Mouse (Mus musculus): Measurements from ENCODE around the gene Adat3. TPM values are rescaled to one million over a fixed set of nuclear protein-coding genes. Genes with fewer than 3 reads are reported as not detected.

Gene Adat3
- polyA plus RNA-seq, 1 experiment from 2014 or later, result 5.4 TPM

GRCm38 (mm10) chr10:80620365-80620764 is 17.7 kb downstream of the Adat3 start:
- no peak for ATAC-seq (ENCODE audit: low FRiP score, low read depth)
- Histone ChIP-seq H3K27me3 (replicated peaks) (no peaks in the 10 kb centered on the region), H3K4me1 (peaks cover 29% of the 10 kb centered on the region), H3K9me3 (no peaks in the 10 kb centered on the region), H3K4me3 (no peak overlapping the region), H3K9ac (no peak overlapping the region), H3K27ac (no peak overlapping the region), H3K4me2 (replicated peaks) (no peak overlapping the region), H3K36me3 (peaks cover 6% of the 10 kb centered on the region; the same call in 1 of the 2 replicates)
- WGBS, result 86% methylated on average over 9 of the region's 9 CpGs

- Histone ChIP-seq H3K4me2 (replicated peaks) (peak overlapping the region; percentile 98), H3K4me3 (peak overlapping the region; percentile 89), H3K9me3 (no peaks in the 10 kb centered on the region), H3K27ac (0 out of 2 replicates have a peak overlapping the region, but pooled peaks have one; percentile 89), H3K9ac (peak overlapping the region; percentile 36), H3K27me3 (replicated peaks) (no peaks in the 10 kb centered on the region), H3K4me1 (peaks cover 29% of the 10 kb centered on the region), H3K36me3 (no peaks in the 10 kb centered on the region; the same call in 1 of the 2 replicates)
- ATAC-seq (ENCODE audit: low FRiP score, low read depth), result no peak
- WGBS, result 58% methylated on average over 16 of the region's 16 CpGs
These were observed 18.4 kb downstream of the Adat3 start for GRCm38 (mm10) chr10:80620796-80621689.

GRCm38 (mm10) chr10:80621690-80621939 is 18.9 kb downstream of the Adat3 start:
- Histone ChIP-seq H3K36me3 (no peaks in the 10 kb centered on the region), H3K9ac (peak overlapping the region; percentile 36), H3K4me1 (peaks cover 29% of the 10 kb centered on the region), H3K27me3 (replicated peaks) (no peaks in the 10 kb centered on the region), H3K4me3 (peak overlapping the region; percentile 89), H3K9me3 (no peaks in the 10 kb centered on the region), H3K27ac (0 out of 2 replicates have a peak overlapping the region, but pooled peaks have one; percentile 89), H3K4me2 (replicated peaks) (peak overlapping the region; percentile 98)
- WGBS, result 2% methylated on average over 9 of the region's 9 CpGs
- no peak for ATAC-seq (ENCODE audit: low FRiP score, low read depth)

- Histone ChIP-seq H3K36me3 (no peaks in the 10 kb centered on the region), H3K27me3 (replicated peaks) (no peaks in the 10 kb centered on the region), H3K9me3 (no peaks in the 10 kb centered on the region), H3K9ac (peak overlapping the region; percentile 92), H3K27ac (peak overlapping the region; percentile 89), H3K4me3 (peak overlapping the region; percentile 89), H3K4me1 (peaks cover 29% of the 10 kb centered on the region), H3K4me2 (replicated peaks) (peak overlapping the region; percentile 98)
- under 1% methylated on average over 64 of the region's 64 CpGs for WGBS
- peak; percentile 96 for ATAC-seq (ENCODE audit: low FRiP score, low read depth)
These were observed 19.4 kb downstream of the Adat3 start for GRCm38 (mm10) chr10:80621940-80622660.

DNA sequence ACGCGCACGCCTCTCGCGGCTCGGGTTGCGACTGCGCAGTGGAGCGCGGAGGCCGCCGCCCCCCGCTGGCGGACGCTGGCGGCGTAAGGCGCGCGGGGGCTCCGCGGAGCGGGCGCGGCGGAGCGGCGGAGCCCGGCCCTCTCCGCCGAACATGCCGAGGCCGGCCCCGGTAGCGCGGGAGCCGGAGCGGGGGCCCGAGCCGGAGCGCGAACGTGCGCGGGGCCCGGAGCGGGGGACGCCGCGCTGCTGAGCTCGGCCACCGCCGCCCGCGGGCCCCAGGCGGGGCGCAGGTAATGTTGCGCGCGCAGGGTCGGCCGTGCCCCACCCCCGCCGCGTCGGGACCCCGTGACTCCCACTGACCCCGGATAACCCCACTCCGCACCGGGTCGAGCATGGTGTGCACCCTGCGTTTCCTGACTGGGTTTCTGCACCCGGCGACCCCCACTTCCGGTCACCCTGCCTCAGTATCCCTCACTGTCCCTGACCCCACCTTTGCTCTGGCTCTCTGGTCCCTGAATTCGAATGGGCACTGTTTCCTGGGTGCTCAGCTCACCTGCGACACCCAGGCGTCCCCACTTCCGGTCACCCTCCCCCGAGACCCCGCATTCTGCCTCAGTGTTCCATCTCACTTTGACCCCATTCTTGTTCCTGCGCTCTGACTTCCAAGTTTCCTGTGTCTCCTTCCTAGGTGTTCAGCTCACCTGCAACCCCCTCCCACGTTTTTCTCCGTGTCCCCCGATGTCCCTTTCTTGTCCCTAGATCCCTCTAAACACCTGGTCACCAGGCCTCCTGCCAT is 20.2 kb downstream of the Adat3 start, which contains the start of gene Csnk1g2:
Gene Csnk1g2, plus strand, starts transcription at position 178 of the 796 bp plus-strand sequence.
- Histone ChIP-seq H3K4me2 (replicated peaks) (peak within 1 kb of the TSS; percentile 98), H3K4me1 (peaks cover 36% of the 10 kb centered on the region), H3K4me3 (peak within 1 kb of the TSS; percentile 89), H3K36me3 (no peaks in the 10 kb centered on the region; the same call in 1 of the 2 replicates), H3K9ac (peak within 1 kb of the TSS; percentile 92), H3K27ac (peak within 1 kb of the TSS; percentile 89), H3K27me3 (replicated peaks) (no peaks in the 10 kb centered on the region), H3K9me3 (no peaks in the 10 kb centered on the region)
- peak; percentile 88 for ATAC-seq (ENCODE audit: low FRiP score, low read depth)
- WGBS, result under 1% methylated on average over 83 of the region's 85 CpGs

DNA sequence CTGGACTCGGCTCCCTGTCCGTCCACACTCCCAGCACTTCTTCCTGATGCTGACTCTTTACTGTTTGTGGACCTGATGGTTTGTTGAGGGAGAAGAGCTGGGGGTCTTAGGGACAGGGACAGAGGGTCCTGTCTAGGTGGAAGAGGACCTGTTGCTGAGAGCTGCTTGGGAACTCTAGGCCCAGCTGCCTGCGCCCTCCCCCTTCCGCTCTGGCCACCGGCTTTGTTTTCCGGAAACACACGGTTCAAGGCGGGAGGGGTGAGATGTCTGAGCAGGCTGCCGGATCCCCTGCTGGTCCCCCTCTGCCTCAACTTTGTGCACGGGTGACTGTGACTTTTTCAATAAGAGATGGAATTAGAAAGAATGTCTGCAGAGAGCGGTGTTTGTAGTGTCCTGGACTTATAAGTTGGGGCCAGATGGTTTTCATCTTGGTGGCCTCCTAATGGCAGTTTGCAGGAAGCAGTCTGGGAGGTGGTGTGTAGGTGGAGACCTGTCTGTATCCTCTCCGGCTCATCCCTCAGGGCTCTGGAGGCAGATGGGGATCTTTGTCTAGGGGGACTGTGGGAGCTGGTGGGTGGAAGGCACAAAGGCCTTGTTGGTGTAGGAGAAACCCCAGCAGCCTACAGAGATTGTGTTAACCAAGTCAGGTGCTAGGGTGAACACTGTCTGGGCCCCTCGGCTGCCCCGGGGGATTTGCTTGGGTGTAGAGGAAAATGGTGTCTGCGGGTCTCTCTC is 20.9 kb downstream of the Adat3 start:
- Histone ChIP-seq H3K9me3 (no peaks in the 10 kb centered on the region), H3K27ac (peak overlapping the region; percentile 70), H3K36me3 (no peaks in the 10 kb centered on the region; the same call in 1 of the 2 replicates), H3K9ac (peak overlapping the region; percentile 92), H3K27me3 (replicated peaks) (no peaks in the 10 kb centered on the region), H3K4me1 (peaks cover 38% of the 10 kb centered on the region), H3K4me3 (peak overlapping the region; percentile 89), H3K4me2 (replicated peaks) (peak overlapping the region; percentile 98)
- 18% methylated on average over 15 of the region's 15 CpGs for WGBS
- no peak for ATAC-seq (ENCODE audit: low FRiP score, low read depth)

- no peak for ATAC-seq (ENCODE audit: low FRiP score, low read depth)
- H3K9me3 ChIP-seq, result no peaks in the 10 kb centered on the region
- H3K4me2 ChIP-seq (replicated peaks), result no peak overlapping the region
- H3K27me3 ChIP-seq (replicated peaks), result no peaks in the 10 kb centered on the region
- H3K36me3 ChIP-seq, result no peaks in the 10 kb centered on the region; the same call in 1 of the 2 replicates
- H3K4me1 ChIP-seq, result peaks cover 42% of the 10 kb centered on the region
- WGBS, result 95% methylated on average over 4 of the region's 4 CpGs
- no peak overlapping the region for H3K27ac ChIP-seq
- no peak overlapping the region for H3K9ac ChIP-seq
- no peak overlapping the region for H3K4me3 ChIP-seq
These were observed 23.1 kb downstream of the Adat3 start for GRCm38 (mm10) chr10:80625764-80626163.

DNA sequence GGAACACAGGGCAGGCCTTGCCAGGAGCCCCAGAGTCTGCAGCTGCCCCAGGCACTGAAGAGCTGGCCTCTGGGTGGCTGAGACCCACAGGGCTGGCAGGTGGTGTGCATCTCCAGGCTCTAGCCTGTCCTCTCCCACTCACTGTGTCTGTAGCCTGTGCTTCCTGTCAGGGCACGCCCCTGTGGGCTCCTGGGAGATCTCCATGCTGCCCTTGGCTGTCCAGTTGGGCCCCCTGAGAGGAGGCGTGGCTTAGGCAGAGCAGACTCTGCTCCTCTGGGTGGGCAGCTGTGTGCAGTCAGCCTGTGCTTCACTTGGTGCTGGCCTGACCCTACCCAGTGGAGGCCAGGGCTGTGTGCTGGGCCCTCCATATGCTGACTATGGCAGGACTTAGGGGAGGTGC is 25.0 kb downstream of the Adat3 start:
- Histone ChIP-seq H3K9ac (no peak overlapping the region), H3K4me3 (no peak overlapping the region), H3K4me1 (peaks cover 34% of the 10 kb centered on the region), H3K4me2 (replicated peaks) (no peak overlapping the region), H3K36me3 (no peaks in the 10 kb centered on the region; the same call in 1 of the 2 replicates), H3K27me3 (replicated peaks) (no peaks in the 10 kb centered on the region), H3K9me3 (no peaks in the 10 kb centered on the region), H3K27ac (no peak overlapping the region)
- 51% methylated on average over 2 of the region's 2 CpGs for WGBS
- ATAC-seq (ENCODE audit: low FRiP score, low read depth), result no peak

DNA sequence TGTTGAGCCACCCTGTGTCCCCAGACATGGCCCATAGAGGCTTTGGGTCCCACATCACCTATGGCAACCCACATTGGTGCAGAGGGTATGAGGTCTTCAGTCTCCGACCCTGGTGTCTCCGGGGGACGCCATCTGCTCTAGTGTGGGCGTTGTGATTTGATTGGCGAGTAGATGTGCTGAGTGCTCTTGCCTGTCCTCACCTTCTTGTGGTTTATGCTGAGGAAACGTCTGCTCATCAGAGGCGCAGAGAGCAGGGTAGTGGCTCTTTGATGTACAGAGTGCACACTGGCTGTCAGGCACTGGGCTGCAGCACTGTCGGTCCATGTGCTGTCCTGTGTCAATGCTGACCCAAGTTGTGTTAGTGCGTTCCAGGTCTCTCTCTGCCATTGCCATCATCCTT is 26.2 kb downstream of the Adat3 start:
- no peak overlapping the region for H3K4me2 ChIP-seq (replicated peaks)
- no peak overlapping the region for H3K9ac ChIP-seq
- peaks cover 1% of the 10 kb centered on the region for H3K36me3 ChIP-seq
- no peak overlapping the region for H3K27ac ChIP-seq
- H3K27me3 ChIP-seq (replicated peaks), result no peaks in the 10 kb centered on the region
- peaks cover 24% of the 10 kb centered on the region for H3K4me1 ChIP-seq
- WGBS, result 85% methylated on average over 9 of the region's 9 CpGs
- H3K9me3 ChIP-seq, result no peaks in the 10 kb centered on the region
- no peak overlapping the region for H3K4me3 ChIP-seq
- ATAC-seq (ENCODE audit: low FRiP score, low read depth), result no peak

- ATAC-seq (ENCODE audit: low FRiP score, low read depth), result no peak
- H3K4me2 ChIP-seq (replicated peaks), result no peak overlapping the region
- no peak overlapping the region for H3K4me3 ChIP-seq
- H3K27ac ChIP-seq, result no peak overlapping the region
- H3K9me3 ChIP-seq, result no peaks in the 10 kb centered on the region
- H3K36me3 ChIP-seq, result peaks cover 65% of the 10 kb centered on the region
- no peaks in the 10 kb centered on the region for H3K4me1 ChIP-seq
- no peaks in the 10 kb centered on the region for H3K27me3 ChIP-seq (replicated peaks)
- no peak overlapping the region for H3K9ac ChIP-seq
- WGBS, result 93% methylated on average over 6 of the region's 6 CpGs
These were observed 32.7 kb downstream of the Adat3 start for GRCm38 (mm10) chr10:80635345-80635744.

- Histone ChIP-seq H3K27ac (no peak overlapping the region), H3K27me3 (replicated peaks) (no peaks in the 10 kb centered on the region), H3K4me3 (no peak overlapping the region), H3K9ac (no peak overlapping the region), H3K36me3 (peaks cover 69% of the 10 kb centered on the region), H3K9me3 (no peaks in the 10 kb centered on the region), H3K4me2 (replicated peaks) (no peak overlapping the region), H3K4me1 (peaks cover 4% of the 10 kb centered on the region; the same call in 1 of the 2 replicates)
- no peak for ATAC-seq (ENCODE audit: low FRiP score, low read depth)
- WGBS, result 94% methylated on average over 10 of the region's 10 CpGs
These were observed 44.3 kb downstream of the Adat3 start for GRCm38 (mm10) chr10:80646936-80647335.

Data from neural tube, embryonic 12.5 days (tissue).